Mouse (Mus musculus) R1 (cell line): ENCODE results near the gene Tnr.

Source experiments
- DNase-seq: peaks from one replicate; pipeline ENCODE4 v3.0.0-alpha.2; 2018; ENCODE audit warnings: low read depth, low spot score

The Tnr gene

DNA sequence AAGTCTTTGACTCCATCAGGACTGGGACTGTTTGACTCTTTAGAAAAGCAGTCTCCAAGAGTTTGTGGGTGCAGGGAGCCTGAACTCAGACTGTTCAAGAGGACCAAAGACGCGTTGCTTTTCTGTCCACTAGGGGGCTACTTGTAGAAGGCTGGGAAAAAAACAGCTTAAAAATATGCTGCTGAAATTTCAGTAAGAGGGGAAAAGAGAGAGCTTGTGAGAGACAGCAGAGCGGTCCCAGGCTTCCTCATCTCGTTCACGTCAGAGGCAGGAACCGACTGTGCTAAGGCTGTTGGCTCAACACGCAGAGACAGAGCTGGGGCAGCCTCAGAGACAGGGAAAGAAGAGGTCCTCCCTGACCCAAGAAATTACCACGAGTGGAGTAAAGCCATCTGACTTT is at the start of gene Tnr:
Tnr (plus strand) TSS at position 192 of the 400 bp plus-strand sequence.
- DNase-seq: peak; percentile 64

GRCm38 (mm10) chr1:159489853-159490435 is 33.6 kb upstream of the Tnr start:
- DNase-seq: no peak

DNA sequence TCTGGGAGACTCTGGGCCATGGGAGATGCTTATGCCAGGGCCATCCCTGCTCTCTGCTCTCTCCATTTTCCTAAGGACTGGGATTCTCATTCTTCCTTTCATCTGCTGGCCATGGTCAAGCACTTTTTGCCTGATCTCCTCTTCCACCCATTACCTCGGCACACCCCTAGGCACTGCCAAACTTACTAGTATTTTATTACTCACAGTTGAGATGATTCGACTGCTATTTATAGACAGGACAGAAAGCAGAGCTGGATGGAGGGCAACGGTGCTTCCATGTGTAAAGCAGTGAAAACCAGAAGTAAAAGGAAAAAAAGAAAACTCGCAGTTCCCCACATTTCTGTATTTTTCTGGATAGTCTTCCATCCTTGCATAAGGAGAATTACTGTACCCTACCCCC is 31.0 kb upstream of the Tnr start:
- no peak for DNase-seq

GRCm38 (mm10) chr1:159493720-159494499 is 29.7 kb upstream of the Tnr start:
- DNase-seq: no peak

DNA sequence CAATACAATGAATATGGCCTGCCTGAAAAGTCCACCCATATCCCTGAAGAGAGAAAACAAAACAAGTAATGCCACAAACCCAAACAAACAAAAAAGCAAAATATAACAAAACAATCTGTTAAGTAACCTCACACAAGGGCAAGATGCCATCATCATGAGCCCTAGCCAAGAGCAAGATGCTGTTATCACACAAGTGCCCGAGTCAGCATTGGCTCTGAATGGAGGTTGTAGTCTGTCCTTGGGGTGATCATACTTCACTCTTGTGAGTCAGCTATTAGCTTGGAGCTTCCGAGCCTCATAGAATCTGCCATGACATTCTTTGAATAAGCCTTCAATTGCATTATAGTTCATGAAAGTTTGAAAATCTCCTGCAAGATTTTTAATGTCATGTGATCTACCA is 25.3 kb upstream of the Tnr start:
- DNase-seq: no peak

- DNase-seq: no peak
Observed at GRCm38 (mm10) chr1:159499806-159500460, 23.6 kb upstream of the Tnr start.

DNA sequence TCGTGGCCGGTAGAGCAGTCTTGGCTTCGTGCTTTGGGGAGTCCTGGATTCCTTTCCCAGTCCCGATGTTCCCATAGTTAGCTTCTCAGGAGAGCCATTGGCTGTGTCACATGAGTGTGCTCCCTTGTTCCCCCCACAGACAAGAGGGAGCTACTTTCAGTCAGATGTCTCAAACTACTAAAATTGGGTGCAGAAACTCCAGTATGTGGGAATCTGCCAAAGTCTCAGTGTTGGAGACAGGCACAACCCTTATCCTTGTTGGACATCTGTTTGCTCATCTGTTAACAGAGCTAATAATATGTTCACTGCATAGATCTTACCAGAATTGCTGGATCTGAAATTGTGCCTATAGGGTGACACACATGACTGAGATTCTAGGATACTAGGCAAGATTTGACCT is 21.7 kb upstream of the Tnr start:
- no peak for DNase-seq

- DNase-seq: no peak
Observed at GRCm38 (mm10) chr1:159510667-159511066, 12.9 kb upstream of the Tnr start.

DNA sequence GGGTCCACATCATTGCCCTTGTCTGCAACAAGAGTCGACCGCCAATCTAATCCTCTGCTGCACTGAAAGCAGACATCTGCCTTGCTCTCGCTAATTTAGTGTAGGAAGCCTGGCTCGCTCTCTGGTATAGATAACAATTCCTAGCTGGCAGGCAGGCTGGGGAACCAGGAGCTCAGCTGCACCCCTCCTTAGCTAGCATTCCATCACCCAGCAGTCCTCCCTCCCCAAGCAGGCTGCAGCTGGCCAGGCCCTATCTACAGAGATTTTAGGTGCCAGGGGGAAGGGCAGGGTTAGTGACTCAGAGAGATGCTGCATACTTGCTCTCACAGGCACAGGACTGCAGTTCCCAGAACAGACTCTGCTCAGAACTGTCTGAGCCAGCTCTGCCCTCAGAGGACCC is 5.9 kb upstream of the Tnr start:
- DNase-seq: no peak

DNA sequence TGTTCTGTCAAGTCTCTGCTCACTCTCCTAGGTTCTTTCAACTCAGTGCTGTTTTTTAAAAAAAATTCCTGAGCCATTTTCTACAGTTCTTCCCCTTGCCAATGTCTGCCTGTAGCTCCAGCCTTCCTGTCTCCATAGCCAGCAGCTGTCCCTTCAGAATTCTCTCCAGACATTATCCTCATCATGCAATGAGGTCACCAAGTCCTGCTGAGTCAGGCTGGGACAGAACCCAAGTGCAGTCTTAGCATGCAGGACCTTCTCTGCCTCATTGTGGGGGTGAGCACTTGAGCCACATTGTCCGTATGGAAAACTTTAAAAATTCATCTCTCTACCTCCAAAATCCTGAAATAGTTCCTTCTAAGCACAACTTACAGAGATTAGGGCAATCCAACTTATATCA is 4.4 kb upstream of the Tnr start:
- DNase-seq: no peak

GRCm38 (mm10) chr1:159523069-159523468 is 500 bp upstream of the Tnr start:
- DNase-seq: no peak

DNA sequence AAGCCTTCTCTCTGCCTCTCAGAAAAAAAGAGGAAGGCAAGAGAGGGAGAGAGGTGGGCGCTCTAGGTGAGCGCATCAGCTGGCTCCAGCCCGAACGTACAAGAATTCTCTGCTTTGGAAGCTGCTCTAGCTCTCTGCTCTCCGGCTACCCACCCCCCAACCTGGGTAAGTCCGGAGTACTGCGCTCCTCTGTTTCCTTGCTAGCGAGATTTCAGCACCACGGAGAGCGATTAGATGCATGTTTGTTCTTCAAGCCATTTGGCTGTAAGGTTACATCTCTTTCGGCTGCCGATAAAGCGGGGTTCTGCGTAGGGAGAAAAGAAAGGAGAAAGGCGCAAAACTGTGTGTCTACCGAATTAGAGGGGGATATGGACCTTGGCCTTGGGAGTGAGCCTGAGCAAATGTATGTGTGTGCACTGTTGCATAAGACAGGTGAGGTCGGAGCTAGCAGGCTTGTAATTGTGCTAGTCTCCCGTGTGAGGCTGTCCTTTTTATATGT is 531 bp downstream of the Tnr start:
- DNase-seq: peak; percentile 92

DNA sequence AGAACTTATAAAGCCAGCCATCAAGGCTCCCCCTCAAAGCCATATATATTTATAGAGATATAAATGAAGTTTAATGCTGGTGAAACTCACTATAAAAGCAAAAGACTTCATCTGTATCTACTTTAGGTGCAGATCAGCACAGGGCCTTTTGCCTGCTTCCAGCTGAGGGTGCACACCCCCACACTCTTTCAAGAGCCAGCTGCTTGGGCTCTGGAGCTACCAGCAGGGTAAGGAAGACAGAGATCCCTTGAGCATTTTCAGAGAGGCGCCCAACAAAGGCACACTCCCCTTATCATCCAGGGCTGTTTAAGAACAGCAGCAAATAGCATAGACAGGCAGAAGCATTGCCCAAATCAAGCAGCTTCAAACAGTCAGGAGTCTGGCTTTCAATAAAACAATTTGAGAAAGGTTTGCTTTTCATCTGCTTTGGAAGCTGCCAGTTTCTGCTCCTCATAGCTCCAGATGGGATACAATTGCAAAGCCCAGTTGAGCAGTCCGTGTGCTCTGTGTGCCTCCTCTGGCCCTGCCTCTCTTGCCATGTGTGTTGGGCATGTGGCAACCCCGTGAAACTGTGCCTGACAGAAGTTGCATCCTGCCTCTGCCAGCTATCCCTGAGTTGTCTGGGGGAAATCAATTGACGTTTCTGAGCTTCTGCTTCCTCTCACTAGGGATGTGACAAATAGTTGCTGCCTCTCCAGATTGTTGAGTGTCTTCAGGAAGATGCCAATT is 9.4 kb downstream of the Tnr start:
- no peak for DNase-seq

- peak; percentile 88 for DNase-seq
Observed at GRCm38 (mm10) chr1:159535582-159535981, 12.0 kb downstream of the Tnr start.

- DNase-seq: no peak
Observed at GRCm38 (mm10) chr1:159537541-159537940, 14.0 kb downstream of the Tnr start.

DNA sequence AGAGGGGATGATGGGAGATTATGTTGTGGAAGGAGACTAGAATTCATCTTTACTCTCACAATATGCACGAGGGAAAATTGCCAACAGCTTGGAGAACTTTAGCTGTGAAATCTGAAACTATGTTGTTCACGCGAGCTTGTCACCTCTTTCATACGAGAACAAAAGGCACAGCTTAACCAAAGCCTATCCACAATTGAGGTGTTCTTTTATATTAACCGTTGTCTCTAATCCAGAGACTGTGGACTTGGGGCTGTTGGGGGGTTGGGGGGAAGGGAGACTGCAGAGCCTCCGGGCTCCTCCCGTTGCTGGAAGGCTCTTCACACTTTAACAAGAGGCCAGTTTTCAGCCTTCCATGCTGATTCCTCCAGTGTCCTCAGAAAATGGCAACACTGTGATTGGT is 14.5 kb downstream of the Tnr start:
- DNase-seq: no peak

DNA sequence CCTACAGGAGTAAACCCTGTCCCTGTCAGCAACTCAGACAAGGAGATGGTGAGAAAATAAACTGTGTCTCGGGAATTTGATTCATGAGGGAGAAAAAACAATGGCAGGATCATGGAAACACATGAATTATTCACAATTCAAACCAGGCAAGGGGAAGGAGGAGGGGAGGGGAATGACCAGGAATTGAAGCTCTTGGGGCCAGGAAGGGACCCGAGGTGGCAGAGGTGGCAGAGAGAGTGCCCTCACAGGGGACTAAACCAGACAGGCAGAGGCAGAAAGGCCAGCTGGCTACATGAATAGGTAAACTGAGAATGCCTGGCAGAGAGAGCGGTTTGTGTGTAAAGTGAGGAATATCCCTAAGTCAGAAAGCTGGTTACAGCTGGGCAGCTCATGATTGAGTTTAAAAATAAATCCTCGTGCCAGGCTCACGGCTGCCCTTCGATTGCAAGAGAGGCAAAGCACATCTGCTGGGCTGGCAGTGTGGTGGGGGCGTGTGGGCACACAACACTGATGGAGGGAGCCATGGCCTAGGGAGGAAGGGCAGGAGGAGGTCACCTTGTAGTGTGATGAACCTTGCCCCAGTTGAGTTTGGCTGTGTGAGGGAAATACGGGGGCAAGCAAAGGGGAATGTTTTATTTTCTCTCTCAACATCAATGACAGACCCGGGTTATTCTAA is 22.0 kb downstream of the Tnr start:
- no peak for DNase-seq

DNA sequence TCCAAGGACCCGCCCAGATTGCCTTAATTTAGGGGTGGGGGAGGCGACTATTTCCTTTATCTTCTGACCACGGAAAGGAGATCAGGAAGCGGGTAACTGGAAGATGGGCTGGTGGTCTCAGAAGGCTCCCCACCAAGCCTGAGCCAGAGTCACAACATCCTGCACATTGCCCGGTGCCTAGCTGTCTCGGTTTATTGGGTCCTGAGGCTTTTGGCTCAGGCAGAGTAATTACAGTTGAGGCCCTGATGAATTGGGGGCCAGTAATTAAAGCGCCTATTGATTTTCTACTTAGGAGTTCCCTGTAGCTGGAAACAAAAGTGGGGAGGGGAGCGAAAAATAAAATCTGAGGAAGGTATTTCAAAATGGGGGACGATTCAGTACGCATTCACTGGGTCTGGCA is 27.5 kb downstream of the Tnr start:
- DNase-seq: no peak

- DNase-seq: peak; percentile 49
Observed at GRCm38 (mm10) chr1:159551591-159552442, 28.2 kb downstream of the Tnr start.

GRCm38 (mm10) chr1:159561616-159562015 is 38.0 kb downstream of the Tnr start:
- no peak for DNase-seq

DNA sequence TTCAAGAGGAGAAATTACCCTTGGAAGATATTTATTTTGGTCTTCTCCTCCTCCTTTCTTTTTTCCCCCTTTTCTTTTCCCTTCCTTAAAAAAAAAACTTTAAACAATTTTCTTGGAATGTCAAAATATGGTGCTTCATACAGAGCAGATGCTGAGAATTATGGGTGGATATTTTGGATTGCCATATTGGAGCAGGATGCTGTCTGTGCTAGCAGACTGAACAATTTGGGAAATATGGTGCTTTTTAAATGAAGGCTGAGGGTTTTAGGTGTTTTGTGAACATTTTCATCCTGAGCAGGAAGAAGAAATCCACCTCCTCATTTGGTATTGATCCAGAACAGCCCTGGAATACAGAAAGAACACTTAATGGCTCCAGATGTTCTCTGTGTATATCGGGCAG is 41.6 kb downstream of the Tnr start:
- no peak for DNase-seq
